Mouse (Mus musculus) ovary, postnatal 36 days (tissue): Measurements from ENCODE around the gene Hspbap1.

Experiments used
- DNase-seq: peaks from one replicate; pipeline ENCODE4 v3.0.0; 2022; ENCODE audit warnings: low spot score, mixed read lengths

Gene Hspbap1

GRCm38 (mm10) chr16:35763590-35764296, 6.4 kb upstream of the Hspbap1 start:
- no peak for DNase-seq

- no peak for DNase-seq
Observed at GRCm38 (mm10) chr16:35764941-35765340, 5.2 kb upstream of the Hspbap1 start.

- no peak for DNase-seq
Observed at GRCm38 (mm10) chr16:35765449-35765848, 4.7 kb upstream of the Hspbap1 start.

GRCm38 (mm10) chr16:35766366-35766765, 3.8 kb upstream of the Hspbap1 start:
- no peak for DNase-seq

- no peak for DNase-seq
Observed at GRCm38 (mm10) chr16:35768469-35768784, 1.7 kb upstream of the Hspbap1 start.

GRCm38 (mm10) chr16:35768785-35769642, 1.2 kb upstream of the Hspbap1 start, which contains the start of gene Dirc2:
TSS of gene Dirc2 (minus strand) at chr16:35769356.
- DNase-seq, result peak; percentile 81

GRCm38 (mm10) chr16:35771141-35771540, 966 bp downstream of the Hspbap1 start:
- no peak for DNase-seq

GRCm38 (mm10) chr16:35771606-35772005, 1.4 kb downstream of the Hspbap1 start:
- no peak for DNase-seq

GRCm38 (mm10) chr16:35772598-35772997, 2.4 kb downstream of the Hspbap1 start:
- no peak for DNase-seq

GRCm38 (mm10) chr16:35775835-35776234, 5.7 kb downstream of the Hspbap1 start:
- no peak for DNase-seq

GRCm38 (mm10) chr16:35776737-35777136, 6.6 kb downstream of the Hspbap1 start:
- DNase-seq, result no peak

GRCm38 (mm10) chr16:35777768-35778167, 7.6 kb downstream of the Hspbap1 start:
- DNase-seq, result no peak

GRCm38 (mm10) chr16:35779681-35780080, 9.5 kb downstream of the Hspbap1 start:
- DNase-seq, result no peak

GRCm38 (mm10) chr16:35781096-35781495, 10.9 kb downstream of the Hspbap1 start:
- DNase-seq, result no peak

- DNase-seq, result no peak
Observed at GRCm38 (mm10) chr16:35781651-35782050, 11.5 kb downstream of the Hspbap1 start.

GRCm38 (mm10) chr16:35782451-35783206, 12.5 kb downstream of the Hspbap1 start:
- DNase-seq, result no peak

GRCm38 (mm10) chr16:35783207-35783573, 13.0 kb downstream of the Hspbap1 start:
- no peak for DNase-seq

GRCm38 (mm10) chr16:35784134-35784725, 14.1 kb downstream of the Hspbap1 start:
- no peak for DNase-seq

GRCm38 (mm10) chr16:35787163-35787562, 17.0 kb downstream of the Hspbap1 start:
- no peak for DNase-seq

GRCm38 (mm10) chr16:35787568-35788189, 17.5 kb downstream of the Hspbap1 start:
- DNase-seq, result no peak

GRCm38 (mm10) chr16:35788330-35788729, 18.2 kb downstream of the Hspbap1 start:
- DNase-seq, result no peak
